Mouse (Mus musculus) MEL (cell line): ENCODE results near the gene Fermt2.

ENCODE experiments used
- CTCF ChIP-seq, 3 experiments: IDR thresholded peaks in 2 of 3; conservative IDR thresholded peaks in 1 of 3; 2 replicates each; pipeline ENCODE4 v1.5.1; 2011 to 2012; ENCODE audit warnings: low read length in 3 of 3, low read depth in 2 of 3, mild to moderate bottlenecking in 2 of 3, improper control_type of control experiment in 1 of 3, inconsistent platforms in 1 of 3, mixed read lengths in 1 of 3, moderate library complexity in 1 of 3; ENCODE audit not compliant: control insufficient read depth in 1 of 3, insufficient read depth in 1 of 3, poor library complexity in 1 of 3, severe bottlenecking in 1 of 3
- GATA1 ChIP-seq: IDR thresholded peaks from 2 replicates; pipeline ENCODE4 v1.6.1; 2011; ENCODE audit warnings: low read depth, low read length, improper control_type of control experiment
- NRF1 ChIP-seq: IDR thresholded peaks from 2 replicates; pipeline ENCODE4 v1.6.1; 2014; ENCODE audit warnings: low read depth, mild to moderate bottlenecking, inconsistent platforms, low read length, improper control_type of control experiment, moderate library complexity; ENCODE audit not compliant: poor library complexity, insufficient read depth, severe bottlenecking
- POLR2A ChIP-seq, 2 experiments: IDR thresholded peaks; 2 replicates each; pipeline ENCODE4 v1.6.1; 2011 to 2012; ENCODE audit warnings: low read length in 2 of 2, mild to moderate bottlenecking in 2 of 2, control low read depth in 1 of 2, improper control_type of control experiment in 1 of 2, low read depth in 1 of 2, moderate library complexity in 1 of 2; ENCODE audit not compliant: control insufficient read depth in 1 of 2, insufficient read depth in 1 of 2, poor library complexity in 1 of 2

DNA sequence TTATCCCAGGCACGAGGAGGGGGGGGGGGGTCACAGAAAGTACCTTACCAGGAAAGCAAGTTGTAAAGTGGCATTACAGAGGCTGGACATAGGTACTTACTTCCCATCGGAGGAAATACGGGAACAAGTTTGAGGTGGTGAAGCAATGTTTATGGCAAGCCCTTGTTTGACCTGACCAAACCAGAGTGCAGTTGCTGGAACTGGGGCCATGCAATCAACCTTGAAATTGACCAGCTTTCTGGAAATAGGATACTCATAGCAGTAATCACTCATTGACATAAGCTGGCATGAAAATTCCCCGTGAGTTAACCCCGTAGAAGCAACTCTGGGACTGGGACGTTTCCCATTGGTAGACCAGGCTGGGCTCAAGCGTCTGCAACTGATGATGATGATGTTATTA is 15.0 kb upstream of the Fermt2 start:
- TF ChIP-seq NRF1 (no peak), POLR2A (IDR thresholded peaks at IDR 0.05; ENCODE audit: control insufficient read depth in 1 of 2, insufficient read depth in 1 of 2, low read depth in 1 of 2, low read length in 2 of 2, poor library complexity in 1 of 2) (no peak), CTCF (IDR thresholded peaks at IDR 0.05 in 2 of 3, conservative IDR thresholded peaks at IDR 0.05 in 1 of 3; ENCODE audit: control insufficient read depth in 1 of 3, insufficient read depth in 1 of 3, low read depth in 2 of 3, low read length in 3 of 3, poor library complexity in 1 of 3, severe bottlenecking in 1 of 3) (no peak), GATA1 (no peak)
